Mouse (Mus musculus) limb, embryonic 14.5 days (tissue): ENCODE data around the gene Snrpa1. TPM values are rescaled to one million over a fixed set of nuclear protein-coding genes. Genes with fewer than 3 reads are reported as not detected.

Source experiments
- ATAC-seq: fragments of 200-750 bp; cut with Nextera tagmentation; 2 replicates; pipeline ENCODE4 v1.8.0; 2017; ENCODE audit warnings: low read depth, moderate number of reproducible peaks, moderate TSS enrichment; ENCODE audit not compliant: low FRiP score
- DNase-seq: peaks from one replicate; pipeline ENCODE4 v3.0.0-alpha.2; 2015; ENCODE audit warnings: low spot score
- H3K27ac ChIP-seq: fragments of 300-500 bp; sonication (generic); replicated peaks from 2 replicates; pipeline ENCODE4 v1.5.1; 2014; ENCODE audit warnings: low read depth, mild to moderate bottlenecking, low read length, moderate library complexity, mixed read lengths
- H3K27me3 ChIP-seq: fragments of 300-500 bp; sonication (generic); 2 replicates; pipeline ENCODE4 v1.6.1; 2014; ENCODE audit warnings: low read length, mixed read lengths; ENCODE audit not compliant: control insufficient read depth, insufficient read depth
- H3K36me3 ChIP-seq: fragments of 300-500 bp; sonication (generic); 2 replicates; pipeline ENCODE4 v1.6.1; 2014; ENCODE audit warnings: mild to moderate bottlenecking, low read length, moderate library complexity, mixed read lengths; ENCODE audit not compliant: control insufficient read depth, insufficient read depth
- H3K4me1 ChIP-seq: fragments of 300-500 bp; sonication (generic); 2 replicates; pipeline ENCODE4 v1.6.1; 2014; ENCODE audit warnings: antibody characterized with exemption, low read length, mixed read lengths; ENCODE audit not compliant: control insufficient read depth, insufficient read depth
- H3K4me2 ChIP-seq: fragments of 300-500 bp; sonication (generic); replicated peaks from 2 replicates; pipeline ENCODE4 v1.6.1; 2014; ENCODE audit warnings: low read depth, mild to moderate bottlenecking, low read length, moderate library complexity; ENCODE audit not compliant: severe bottlenecking
- H3K4me3 ChIP-seq: fragments of 300-500 bp; sonication (generic); replicated peaks from 2 replicates; pipeline ENCODE4 v1.5.1; 2014; ENCODE audit warnings: low read length
- H3K9ac ChIP-seq: fragments of 300-500 bp; sonication (generic); 2 replicates; pipeline ENCODE4 v1.6.1; 2014; ENCODE audit warnings: mild to moderate bottlenecking, low read depth, low read length, moderate library complexity; ENCODE audit not compliant: severe bottlenecking
- H3K9me3 ChIP-seq: fragments of 300-500 bp; sonication (generic); 2 replicates; pipeline ENCODE4 v1.6.1; 2016; ENCODE audit warnings: low read length; ENCODE audit not compliant: control insufficient read depth
- POLR2A ChIP-seq: fragments of 200-500 bp; IDR thresholded peaks from 2 replicates; pipeline ENCODE4 v1.8.0; 2012; ENCODE audit warnings: inconsistent platforms, mild to moderate bottlenecking, moderate library complexity, borderline replicate concordance; ENCODE audit not compliant: insufficient read depth, insufficient read length; ENCODE audit errors: extremely low read depth
- WGBS: fragments of 180-500 bp; shearing (Covaris S2); extraction: QIAGEN DNeasy Blood & Tissue Kit; methylation state at CpG from one replicate; pipeline ENCODE4 v1.1.7; 2014; 5-methylcytosine and 5-hydroxymethylcytosine counted together
- polyA plus RNA-seq, 2 experiments: library from polyadenylated mRNA; depleted of rRNA in 1 of 2; stranded (reverse) in 1 of 2; unstranded in 1 of 2; fragments of >200 nt; fragmentation: Nextera tagmentation in 1 of 2; extraction: Ambion mirVana in 1 of 2; gene quantifications; 2 replicates each; pipeline versions ENCODE4 v1.2.1 to v1.2.3; 2012 to 2014

Gene Snrpa1
- polyA plus RNA-seq, 2 experiments, result 78.2 to 151 TPM

GRCm38 (mm10) chr7:66110636-66111112 is 51.9 kb downstream of the Snrpa1 start:
- peak overlapping the region; percentile 93 for H3K4me2 ChIP-seq
- ATAC-seq, result no peak
- peak; percentile 56 for DNase-seq
- no peaks in the 10 kb centered on the region for H3K27me3 ChIP-seq
- WGBS, result 2% methylated on average over 10 of the region's 10 CpGs
- H3K9me3 ChIP-seq, result no peaks in the 10 kb centered on the region
- peaks cover 10% of the 10 kb centered on the region for H3K4me1 ChIP-seq
- peaks cover 3% of the 10 kb centered on the region; the same call in 1 of the 2 replicates for H3K36me3 ChIP-seq
- peak overlapping the region; percentile 97 for H3K9ac ChIP-seq
- H3K4me3 ChIP-seq, result peak overlapping the region; percentile 94
- peak overlapping the region; percentile 92 for H3K27ac ChIP-seq
- no peak for TF ChIP-seq POLR2A

DNA sequence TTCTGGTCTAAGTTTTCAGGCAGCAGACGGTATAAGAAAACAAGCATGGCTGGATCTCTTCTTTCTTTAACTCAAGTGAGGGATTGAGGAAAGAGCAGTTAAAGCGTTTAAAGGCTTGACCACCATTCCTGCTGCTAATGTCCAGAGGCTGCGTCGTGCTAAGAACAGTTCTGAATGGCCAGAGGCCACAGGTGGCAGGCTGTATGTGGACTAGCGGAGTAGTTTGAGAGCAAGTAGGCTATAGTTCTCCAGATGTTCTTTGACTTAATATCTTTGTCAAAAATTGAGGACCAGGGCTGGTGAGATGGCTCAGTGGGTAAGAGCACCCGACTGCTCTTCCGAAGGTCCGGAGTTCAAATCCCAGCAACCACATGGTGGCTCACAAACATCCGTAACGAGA is 52.4 kb downstream of the Snrpa1 start:
- H3K9ac ChIP-seq, result peak overlapping the region; percentile 97
- 54% methylated on average over 10 of the region's 10 CpGs for WGBS

GRCm38 (mm10) chr7:66113561-66113960 is 54.8 kb downstream of the Snrpa1 start:
- no peak for TF ChIP-seq POLR2A
- WGBS, result 89% methylated on average over 3 of the region's 3 CpGs
- Histone ChIP-seq H3K9me3 (no peaks in the 10 kb centered on the region), H3K36me3 (peaks cover 5% of the 10 kb centered on the region; the same call in 1 of the 2 replicates), H3K27ac (no peak overlapping the region), H3K4me2 (no peak overlapping the region), H3K9ac (no peak overlapping the region), H3K4me3 (no peak overlapping the region), H3K27me3 (no peaks in the 10 kb centered on the region), H3K4me1 (peaks cover 19% of the 10 kb centered on the region)
- ATAC-seq (no peak), DNase-seq (no peak)

More for the DNA sequence above, 52.4 kb downstream of the Snrpa1 start:
- Histone ChIP-seq H3K4me3 (peak overlapping the region; percentile 94), H3K9me3 (no peaks in the 10 kb centered on the region), H3K27me3 (no peaks in the 10 kb centered on the region), H3K27ac (no peak overlapping the region), H3K4me2 (peak overlapping the region; percentile 93), H3K4me1 (peaks cover 10% of the 10 kb centered on the region), H3K36me3 (peaks cover 3% of the 10 kb centered on the region; the same call in 1 of the 2 replicates)
- no peak for DNase-seq
- ATAC-seq, result no peak
- no peak for TF ChIP-seq POLR2A

- H3K4me2 ChIP-seq, result no peak overlapping the region
- peaks cover 26% of the 10 kb centered on the region for H3K4me1 ChIP-seq
- DNase-seq (no peak), ATAC-seq (no peak)
- H3K9me3 ChIP-seq, result no peaks in the 10 kb centered on the region
- H3K36me3 ChIP-seq, result peaks cover 5% of the 10 kb centered on the region; the same call in 1 of the 2 replicates
- no peak overlapping the region for H3K4me3 ChIP-seq
- 90% methylated on average over 11 of the region's 11 CpGs for WGBS
- H3K9ac ChIP-seq, result no peak overlapping the region
- no peaks in the 10 kb centered on the region for H3K27me3 ChIP-seq
- no peak for TF ChIP-seq POLR2A
- no peak overlapping the region for H3K27ac ChIP-seq
Observed at GRCm38 (mm10) chr7:66115821-66116343, 57.1 kb downstream of the Snrpa1 start.

GRCm38 (mm10) chr7:66116906-66117482 is 58.2 kb downstream of the Snrpa1 start:
- Histone ChIP-seq H3K4me1 (peaks cover 33% of the 10 kb centered on the region), H3K27me3 (no peaks in the 10 kb centered on the region), H3K4me3 (no peak overlapping the region), H3K9ac (no peak overlapping the region), H3K4me2 (no peak overlapping the region), H3K27ac (no peak overlapping the region), H3K9me3 (no peaks in the 10 kb centered on the region), H3K36me3 (peaks cover 5% of the 10 kb centered on the region; the same call in 1 of the 2 replicates)
- 68% methylated on average over 8 of the region's 8 CpGs for WGBS
- no peak for TF ChIP-seq POLR2A
- DNase-seq (no peak), ATAC-seq (no peak)
